Comparison of ENCODE assay signal across 12 mouse cellular contexts in the genomic region with DNA sequence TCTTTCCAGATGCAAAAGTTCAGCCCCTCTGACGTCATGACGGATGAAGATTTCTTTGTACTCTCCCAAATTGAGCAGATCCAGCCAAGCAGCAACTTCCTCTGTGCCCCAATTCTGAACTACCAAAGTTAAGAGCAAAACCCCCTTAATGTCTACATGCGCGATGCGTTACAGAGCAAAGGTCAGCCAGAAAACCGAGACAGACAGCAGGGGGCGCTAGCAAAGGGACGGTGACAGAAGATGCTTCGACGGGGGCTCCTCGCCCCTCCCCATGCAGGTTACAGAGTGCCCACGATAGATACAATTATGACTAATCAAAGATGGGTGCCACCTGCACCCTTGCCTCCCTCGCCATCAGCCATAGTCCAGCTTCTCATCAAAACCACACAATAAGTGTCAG. TPM values are rescaled to one million over a fixed set of nuclear protein-coding genes. Genes with fewer than 3 reads are reported as not detected.
DNase-seq lines count a peak whose midpoint lies in the region; TF ChIP-seq lines count a peak whose summit lies in the region.
"Had no signal": no experiment of that assay in that cellular context is flagged by ENCODE, and none has a peak within 500 bp of the region (broad histone marks: within the 10 kb centered on the region; RNA-seq: fewer than 3 reads in every experiment).

No protein-coding gene starts in this region.

- no peak for TF ChIP-seq POLR2A in testis, adult 2 months (IDR thresholded peaks at IDR 0.05; ENCODE audit: control insufficient read depth, low read depth, low read length)

- no peaks in the 10 kb centered on the region for H3K36me3 ChIP-seq in testis, adult 2 months (ENCODE audit: control insufficient read depth, insufficient read depth, low read length)

- H3K4me1 ChIP-seq in testis, adult 2 months (ENCODE audit: control insufficient read depth, insufficient read depth, low read length), result peaks cover 3% of the 10 kb centered on the region; the same call in 1 of the 2 replicates
- H3K4me1 ChIP-seq: heart, embryonic 13.5 days; lung, embryonic 15.5 days had no signal

- no peak overlapping the region for H3K4me3 ChIP-seq in left cerebral cortex, adult 2 months
- H3K4me3 ChIP-seq in testis, adult 2 months (ENCODE audit: control insufficient read depth, low read depth, low read length), result no peak overlapping the region
- H3K4me3 ChIP-seq: heart, embryonic 13.5 days; lung, embryonic 15.5 days had no signal

- intact Hi-C loops in left cerebral cortex, adult 2 months (cut with DNase I), result no loop called here
- intact Hi-C loops in left cerebral cortex, postnatal 25 days (cut with DNase I), result no loop called here

- no peak overlapping the region for H3K27ac ChIP-seq in left cerebral cortex, adult 2 months
- no peak overlapping the region for H3K27ac ChIP-seq in testis, adult 2 months (ENCODE audit: control insufficient read depth, insufficient read depth, low read depth, low read length)
- H3K27ac ChIP-seq: heart, embryonic 13.5 days; lung, embryonic 15.5 days had no signal

- no peaks in the 10 kb centered on the region for H3K27me3 ChIP-seq in testis, adult 2 months (ENCODE audit: control insufficient read depth, insufficient read depth, low read length)
- H3K27me3 ChIP-seq: heart, embryonic 13.5 days; lung, embryonic 15.5 days had no signal

- peak; percentile 40 for TF ChIP-seq CTCF in left cerebral cortex, adult 2 months (IDR thresholded peaks at IDR 0.05)
- peak; percentile 11; the same call in 1 of the 2 replicates for TF ChIP-seq CTCF in testis, adult 2 months (IDR thresholded peaks at IDR 0.05; ENCODE audit: control insufficient read depth, insufficient read depth, insufficient replicate concordance, low read depth, low read length)

- peak; percentile 2 for DNase-seq in embryo, embryonic 9.5 days (ENCODE audit: extremely low spot score)
- DNase-seq in embryo, embryonic 11 days, result no peak
- DNase-seq in left cerebral cortex, adult 2 months (ENCODE audit: extremely low spot score in 1 of 2, low spot score in 2 of 2), result no peak
- DNase-seq in left cerebral cortex, postnatal 25 days (ENCODE audit: low spot score in 2 of 2), result no peak
- DNase-seq in testis, postnatal 14 days (ENCODE audit: low spot score), result no peak
- peak; percentile 21 for DNase-seq in thymus, postnatal 14 days
- no peak for DNase-seq in right cerebral cortex, adult 18-20 months
- DNase-seq: adrenal gland, postnatal 25 days; cerebellum, adult 11 months had no signal

RNA-seq across cellular contexts. Expression of a gene that starts 39.3 kb away (rescaled TPM):
- 100 to 1,000 TPM; 172 to 182 TPM for total RNA-seq in left cerebral cortex, adult 2 months (2021)
- 100 to 1,000 TPM; 174 to 182 TPM for total RNA-seq in left cerebral cortex, postnatal 25 days (2021)
- polyA plus RNA-seq in testis, adult 2 months (2012; rRNA removed), result 6.2 and 7.4 TPM in 2 replicates

Comparison
In these comparisons a context has a peak if more than half of its experiments do, and no peak if none do; other contexts are left out.
1. DNase-seq: peak in embryo, embryonic 9.5 days (single experiment) and thymus, postnatal 14 days (single experiment); none in embryo, embryonic 11 days (single experiment), left cerebral cortex, adult 2 months (0 of 2), left cerebral cortex, postnatal 25 days (0 of 2), testis, postnatal 14 days (single experiment) and right cerebral cortex, adult 18-20 months (single experiment).